Mouse (Mus musculus): ENCODE data around the gene Stum.
A peak's percentile ranks its signal among the peaks of the same experiment; 100 is the strongest.
"Not testable (repeated sequence)": the region's sequence is repeated elsewhere in the genome, so short reads cannot be mapped to it uniquely, and the experiment has no call there.

Gene Stum

GRCm38 (mm10) chr1:180483399-180484291 is at the start of gene Stum:
Gene Stum (minus strand): TSS chr1:180483504.
- peak; percentile 72 for DNase-seq

- no peak for DNase-seq
These were observed 49.4 kb upstream of the Stum start for GRCm38 (mm10) chr1:180532671-180533070.

GRCm38 (mm10) chr1:180530457-180531263 is 47.4 kb upstream of the Stum start:
- no peak for DNase-seq

GRCm38 (mm10) chr1:180529847-180530246 is 46.5 kb upstream of the Stum start:
- no peak for DNase-seq

GRCm38 (mm10) chr1:180525301-180525700 is 42.0 kb upstream of the Stum start:
- DNase-seq, result peak; percentile 42

DNA sequence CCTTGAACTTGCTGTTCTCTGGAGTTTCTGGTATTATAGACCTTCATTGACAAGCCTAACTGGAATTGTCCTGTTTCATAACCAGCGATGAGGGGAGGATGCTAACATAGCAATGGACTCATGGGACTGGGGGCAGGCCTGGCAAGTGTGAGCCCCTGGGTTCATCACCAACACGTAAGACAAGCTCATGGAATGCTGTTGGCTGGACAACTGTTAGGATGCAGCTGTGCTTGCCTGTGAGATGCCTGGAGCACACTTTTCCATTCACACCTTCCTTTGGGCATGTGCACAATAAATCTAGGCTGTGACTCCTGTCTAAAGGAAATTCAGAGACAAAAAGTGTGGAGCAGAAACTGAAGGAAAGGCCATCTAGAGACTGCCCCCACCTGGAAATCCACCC is 40.0 kb upstream of the Stum start:
- no peak for DNase-seq

GRCm38 (mm10) chr1:180520190-180520589 is 36.9 kb upstream of the Stum start:
- no peak for DNase-seq

DNA sequence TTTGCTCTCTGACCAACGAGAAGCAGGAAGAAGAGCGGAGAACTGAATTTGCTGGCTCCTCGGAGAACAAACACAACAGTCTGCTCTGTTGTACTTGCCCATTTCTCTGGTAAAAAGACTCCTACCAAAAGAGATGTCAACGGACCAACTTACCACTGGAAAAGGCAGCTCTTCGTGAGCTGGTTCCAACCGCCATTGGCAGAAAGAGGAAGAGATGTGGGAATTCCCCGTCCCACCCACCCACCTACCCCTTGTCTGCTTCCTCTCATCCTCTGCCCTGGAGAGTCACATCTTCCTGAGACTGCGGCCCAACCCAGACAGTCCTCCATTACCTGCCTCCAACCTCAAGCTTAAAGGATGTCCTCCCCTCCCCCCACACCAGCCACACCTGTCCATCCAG is 36.2 kb upstream of the Stum start:
- no peak for DNase-seq

- not testable (repeated sequence) for DNase-seq
These were observed 35.6 kb upstream of the Stum start for GRCm38 (mm10) chr1:180518899-180519298.

GRCm38 (mm10) chr1:180518412-180518811 is 35.1 kb upstream of the Stum start:
- DNase-seq, result no peak

- no peak for DNase-seq
These were observed 34.2 kb upstream of the Stum start for GRCm38 (mm10) chr1:180517390-180518054.

DNA sequence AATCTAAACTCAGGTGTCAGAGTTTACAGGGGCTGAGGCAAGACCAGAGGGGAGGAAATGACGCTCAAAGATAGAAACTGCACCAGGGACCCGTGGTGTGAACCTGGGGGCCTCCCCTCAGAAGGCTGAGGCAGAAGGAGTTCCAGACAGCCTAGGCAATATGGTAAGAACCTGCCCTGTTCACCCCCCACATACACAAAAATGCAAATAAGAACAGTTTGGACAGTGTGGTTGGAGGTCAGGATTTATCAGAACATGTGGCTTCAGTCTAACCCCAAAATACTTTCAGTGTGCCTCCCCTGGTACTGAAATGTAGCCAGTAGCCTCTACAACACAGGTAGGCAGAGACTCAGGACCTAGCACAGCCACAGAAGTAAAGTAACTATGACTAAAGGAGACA is 30.8 kb upstream of the Stum start:
- no peak for DNase-seq

DNA sequence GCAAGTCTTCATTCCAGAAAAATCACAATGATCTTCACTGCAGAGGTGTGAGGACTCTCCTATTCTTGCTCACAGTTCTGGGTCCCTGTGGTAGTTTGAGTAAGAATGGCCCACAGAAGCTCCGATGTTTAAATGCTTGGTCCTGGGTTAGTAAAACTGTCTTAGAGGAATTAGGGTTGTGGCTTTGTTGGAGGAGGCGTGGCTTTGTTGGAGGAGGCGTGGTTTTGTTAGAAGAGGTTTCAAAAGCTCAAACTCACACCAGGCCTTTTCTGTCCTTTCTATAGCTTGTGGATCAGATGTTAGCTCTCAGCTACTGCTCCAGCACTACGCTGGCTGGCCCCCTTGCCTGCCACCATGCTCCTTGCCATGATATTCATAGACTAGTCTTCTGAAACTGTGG is 27.6 kb upstream of the Stum start:
- no peak for DNase-seq

- no peak for DNase-seq
These were observed 27.1 kb upstream of the Stum start for GRCm38 (mm10) chr1:180510442-180510841.

DNA sequence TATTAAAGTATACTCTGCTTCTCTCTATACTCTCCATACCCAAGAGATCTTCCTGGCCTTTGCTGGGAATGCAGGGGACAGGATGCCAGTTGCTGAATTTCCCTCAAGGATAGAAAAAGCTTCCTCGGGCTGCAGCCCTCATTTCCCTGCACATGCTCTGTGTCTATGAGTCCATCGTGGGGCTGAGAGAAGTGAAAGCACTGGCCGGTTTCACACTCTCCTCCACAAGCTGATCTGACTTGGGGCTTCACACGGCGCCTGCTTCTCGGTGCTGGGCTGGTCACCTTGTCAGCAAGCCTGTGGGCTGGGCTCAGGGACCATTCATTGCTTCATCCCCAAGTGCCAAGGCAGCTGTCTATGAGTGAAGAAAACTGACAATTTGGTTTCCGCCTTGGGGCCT is 25.4 kb upstream of the Stum start:
- DNase-seq, result no peak

DNA sequence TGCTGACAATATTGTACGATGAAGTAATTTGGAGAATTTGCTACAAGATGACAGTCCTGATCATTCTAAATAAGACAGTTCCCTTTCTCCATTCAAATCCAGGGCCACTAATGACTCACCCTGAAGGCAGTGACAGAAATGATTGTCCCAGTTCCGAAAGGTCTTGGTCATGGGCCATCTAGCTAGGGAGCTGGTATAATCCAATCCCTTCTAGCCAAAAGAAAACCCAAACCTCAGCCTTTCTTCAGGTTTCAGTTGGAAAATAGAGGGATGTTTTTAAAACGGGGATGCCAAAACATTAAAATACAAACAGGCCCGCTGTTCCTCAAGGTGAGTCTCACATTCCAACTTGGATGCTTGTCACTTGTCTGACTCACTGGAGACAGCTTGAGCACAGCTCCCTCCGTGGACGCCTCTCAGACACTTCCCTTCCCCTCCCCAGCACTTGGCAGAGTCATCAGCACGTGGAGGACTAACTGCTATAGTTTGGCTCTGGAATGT is 24.0 kb upstream of the Stum start:
- peak; percentile 64 for DNase-seq

GRCm38 (mm10) chr1:180506341-180506740 is 23.0 kb upstream of the Stum start:
- DNase-seq, result no peak

- no peak for DNase-seq
These were observed 21.6 kb upstream of the Stum start for GRCm38 (mm10) chr1:180504899-180505298.

- DNase-seq, result no peak
These were observed 20.2 kb upstream of the Stum start for GRCm38 (mm10) chr1:180503484-180503883.

DNA sequence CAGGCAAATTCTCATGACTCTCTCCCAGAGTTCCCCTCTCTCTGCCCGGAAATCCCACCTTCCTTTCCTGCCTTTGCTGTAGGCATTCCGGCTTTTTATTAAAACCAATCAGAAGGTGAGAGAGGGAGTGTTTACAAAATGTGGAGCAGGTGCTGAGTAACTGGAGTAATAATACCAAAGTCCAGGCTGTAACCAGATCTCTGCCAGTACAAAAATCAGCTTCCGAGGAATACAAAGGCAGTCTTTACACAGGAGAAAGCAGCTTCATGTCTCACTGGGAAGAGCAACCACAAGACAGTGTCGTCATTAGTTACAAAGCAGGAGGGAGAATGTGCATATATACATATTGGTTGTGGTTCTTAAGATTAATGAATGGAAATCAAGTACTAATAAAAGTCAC is 19.3 kb upstream of the Stum start:
- DNase-seq, result no peak

GRCm38 (mm10) chr1:180500641-180501040 is 17.3 kb upstream of the Stum start:
- DNase-seq, result no peak

GRCm38 (mm10) chr1:180500218-180500617 is 16.9 kb upstream of the Stum start:
- no peak for DNase-seq

- DNase-seq, result no peak
These were observed 16.5 kb upstream of the Stum start for GRCm38 (mm10) chr1:180499766-180500165.

Measured in cerebellum, adult 11 months (tissue).